Mouse (Mus musculus) cerebellum, adult 11 months (tissue): ENCODE data around the gene Pdzd2.

Experiments
- DNase-seq: peaks from one replicate; pipeline ENCODE4 v3.0.0; 2022

The Pdzd2 gene

GRCm38 (mm10) chr15:12619273-12619672 lies 120.5 kb downstream of the Pdzd2 start:
- no peak for DNase-seq

DNA sequence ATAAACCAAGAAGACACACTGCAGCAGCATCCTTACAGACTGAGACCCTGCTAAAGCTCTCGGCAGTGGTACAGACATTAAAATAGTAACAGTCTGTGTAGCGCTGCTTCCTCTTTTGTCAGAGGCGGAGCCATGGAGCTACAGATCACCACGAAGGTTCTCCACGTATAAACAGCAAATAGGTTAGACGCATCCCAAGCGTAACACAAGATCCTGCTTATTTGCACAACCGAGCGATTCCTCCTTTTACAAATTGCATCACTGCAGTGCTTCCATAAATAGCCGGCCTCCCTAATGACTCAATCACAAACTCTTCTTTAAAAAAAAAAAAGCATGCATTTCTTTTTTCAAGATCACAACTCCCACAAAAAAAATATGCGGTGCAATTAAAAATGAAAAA lies 122.1 kb downstream of the Pdzd2 start:
- DNase-seq = no peak

DNA sequence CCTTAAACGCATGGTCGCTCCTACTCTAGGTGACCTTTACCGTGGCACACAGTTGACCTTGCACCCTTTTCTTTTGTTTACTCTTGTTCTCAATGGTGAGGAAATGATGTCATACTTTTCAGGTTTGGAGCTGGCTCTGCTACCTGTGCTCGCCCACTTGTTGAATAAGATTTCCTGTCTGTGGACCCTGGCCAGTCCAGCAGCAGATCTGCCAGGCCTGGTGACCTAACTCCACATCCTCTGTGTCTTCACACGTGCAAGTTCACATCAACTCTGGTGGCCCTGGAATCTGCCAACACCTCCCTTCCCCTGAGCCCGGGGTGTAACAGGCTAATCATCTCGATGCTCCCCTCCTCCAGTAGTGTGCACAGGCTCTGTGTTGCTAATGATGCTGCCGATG lies 122.5 kb downstream of the Pdzd2 start:
- no peak for DNase-seq

DNA sequence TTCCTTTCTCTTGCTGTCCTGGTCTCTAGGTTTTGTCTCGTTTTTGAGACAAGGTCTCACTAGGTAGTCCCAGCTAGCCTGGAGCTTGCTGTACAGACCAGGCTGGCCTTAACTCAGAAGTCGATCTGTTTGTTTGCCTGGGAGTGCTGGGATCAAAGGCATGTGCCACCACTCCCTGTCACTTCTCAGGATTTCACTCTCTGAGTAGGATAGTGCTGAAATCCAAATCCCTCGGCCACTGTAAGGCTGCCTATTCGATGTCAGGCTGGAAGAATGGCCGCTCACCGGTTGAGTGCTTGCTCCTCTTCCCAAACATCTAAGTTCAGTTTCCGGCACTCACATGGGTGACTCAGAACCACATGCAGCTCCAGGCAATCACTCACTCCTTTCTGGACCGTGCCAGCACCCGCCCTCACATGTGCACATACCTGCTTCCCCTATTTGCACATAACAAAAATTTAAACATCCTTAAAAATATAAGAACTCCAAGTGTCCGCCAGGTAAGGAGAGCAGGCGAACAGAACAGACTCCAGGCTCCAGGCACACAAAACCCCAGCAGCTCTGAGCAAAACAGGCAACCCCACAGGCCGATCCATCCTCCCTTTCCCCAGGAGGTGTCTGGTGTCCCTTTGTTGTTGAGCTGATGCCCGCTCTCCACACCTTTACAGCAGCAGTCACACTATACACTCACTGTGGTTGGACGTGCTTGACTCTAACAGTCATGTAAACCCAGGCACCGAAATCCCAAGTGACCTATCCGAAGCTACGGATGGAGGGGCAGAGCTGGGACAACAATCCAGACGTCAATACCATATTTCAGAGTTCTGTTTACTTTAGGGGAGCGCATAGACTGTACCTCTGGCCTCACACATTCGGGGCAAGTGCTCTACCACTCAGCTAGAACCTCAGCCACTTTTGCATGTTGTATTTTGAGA lies 124.5 kb downstream of the Pdzd2 start:
- DNase-seq = no peak

DNA sequence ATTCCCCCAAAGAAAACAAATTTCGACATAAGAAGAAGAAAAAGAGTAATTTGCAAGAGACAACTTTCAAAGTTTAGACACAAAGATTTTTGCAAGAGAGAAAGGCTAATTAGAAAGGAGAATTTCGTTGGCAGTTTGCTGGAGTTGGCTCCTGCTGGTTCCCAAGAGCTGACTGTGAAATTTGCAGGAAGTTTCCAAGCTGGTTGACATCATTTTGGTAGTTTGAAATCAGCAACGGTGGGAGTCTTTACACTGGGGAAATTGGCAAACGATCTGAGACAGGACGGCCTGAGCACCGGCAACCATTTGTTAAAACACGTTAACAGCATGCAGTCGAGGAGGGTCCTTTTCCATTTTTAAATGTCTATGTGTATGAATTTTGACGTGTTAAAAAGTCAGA lies 125.7 kb downstream of the Pdzd2 start:
- DNase-seq = no peak

DNA sequence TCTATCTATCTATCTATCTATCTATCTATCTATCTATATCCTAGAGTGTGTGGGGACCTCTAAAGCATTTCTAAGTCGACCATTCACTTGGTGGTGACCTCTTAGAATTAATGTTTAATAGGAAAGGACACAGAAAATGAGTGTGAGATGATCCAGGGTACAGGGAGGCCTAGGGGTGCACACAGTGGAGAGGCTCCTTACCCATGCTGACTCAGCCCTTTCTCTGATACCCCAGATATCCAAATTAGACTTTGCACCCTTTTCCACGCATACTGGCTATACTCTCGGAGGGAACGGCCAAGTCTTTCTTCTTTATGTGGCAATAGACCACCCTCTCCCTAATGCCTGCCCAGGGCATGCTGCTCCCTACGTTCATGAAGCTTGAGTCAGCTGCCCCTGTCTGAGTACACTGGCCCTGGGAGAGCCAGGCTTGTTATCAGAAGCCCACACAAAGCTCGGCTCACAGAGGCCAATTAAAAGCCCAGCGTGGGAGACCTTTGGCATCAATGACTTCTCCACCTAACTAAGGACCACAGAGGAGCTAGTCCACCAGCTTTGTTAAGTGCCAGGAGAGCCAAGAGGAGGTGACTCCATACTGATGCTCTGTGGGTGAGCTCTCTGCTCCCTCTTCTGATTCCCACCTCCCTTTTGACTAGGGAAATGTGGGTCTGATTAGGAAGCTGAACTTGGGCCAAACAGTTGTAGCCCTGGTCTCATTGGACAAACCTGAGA lies 126.6 kb downstream of the Pdzd2 start:
- no peak for DNase-seq

DNA sequence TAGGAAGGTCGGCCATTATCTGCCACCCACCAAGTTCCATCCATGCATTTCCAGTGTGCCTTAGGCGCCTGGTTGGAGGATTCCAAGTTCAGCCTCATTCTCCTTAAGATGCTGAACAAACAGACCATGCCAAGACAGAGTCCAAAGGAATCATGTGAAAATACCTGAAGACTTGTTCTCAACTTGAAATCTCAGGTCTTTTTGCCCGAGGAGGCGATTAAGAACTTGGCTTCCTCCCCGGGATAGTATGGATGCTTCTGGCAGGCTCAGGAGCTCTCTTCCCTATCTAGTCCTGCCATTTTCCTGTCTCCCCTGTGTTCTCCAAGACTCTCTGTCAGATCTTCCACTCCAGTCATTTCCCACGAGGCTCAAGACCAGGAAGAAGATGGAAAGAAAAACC lies 131.6 kb downstream of the Pdzd2 start:
- no peak for DNase-seq

GRCm38 (mm10) chr15:12606306-12606705 lies 133.4 kb downstream of the Pdzd2 start:
- DNase-seq = no peak

- no peak for DNase-seq
Measured at GRCm38 (mm10) chr15:12605239-12605993, 134.3 kb downstream of the Pdzd2 start.

- DNase-seq = no peak
Measured at GRCm38 (mm10) chr15:12603674-12604073, 136.1 kb downstream of the Pdzd2 start.

DNA sequence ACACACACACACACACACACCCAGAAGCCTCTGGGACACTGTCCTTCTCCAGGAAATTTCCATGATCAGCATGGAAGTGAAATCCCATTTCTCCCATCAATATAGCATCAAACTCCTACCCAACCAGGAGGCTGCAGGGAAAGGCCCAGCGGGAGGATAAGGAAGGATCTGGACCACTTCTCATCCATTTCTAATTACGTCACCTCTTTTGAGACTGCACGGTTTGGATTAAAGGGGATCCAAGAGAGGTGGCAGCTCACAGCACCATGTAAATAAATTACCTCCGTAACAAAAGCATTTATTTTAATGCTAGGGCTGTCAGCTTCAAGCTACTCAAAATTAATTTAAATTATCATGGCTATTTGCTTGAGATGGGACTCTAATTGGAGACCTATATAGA lies 146.6 kb downstream of the Pdzd2 start:
- no peak for DNase-seq

DNA sequence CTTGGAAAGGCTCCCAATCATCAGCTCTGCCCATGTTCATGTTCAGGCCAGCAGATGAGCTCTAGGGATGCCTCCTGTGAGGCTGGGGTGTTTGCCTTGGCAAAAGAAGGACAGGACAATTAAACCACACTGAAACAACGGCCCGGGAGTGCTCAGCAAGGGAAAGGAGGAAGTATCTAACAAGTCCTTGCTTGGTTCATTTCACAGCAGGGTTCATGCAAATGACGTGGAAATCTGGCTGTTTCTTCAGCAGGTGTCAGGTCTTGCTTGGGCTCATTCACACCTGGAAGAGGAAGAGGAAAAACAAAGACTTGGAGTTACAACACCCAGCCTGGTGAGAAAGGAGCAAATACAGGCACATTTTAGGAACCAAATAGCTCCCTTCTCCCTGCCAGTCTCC lies 147.1 kb downstream of the Pdzd2 start:
- no peak for DNase-seq

- no peak for DNase-seq
Measured at GRCm38 (mm10) chr15:12588661-12589060, 151.1 kb downstream of the Pdzd2 start.

GRCm38 (mm10) chr15:12586852-12587424 lies 152.8 kb downstream of the Pdzd2 start:
- DNase-seq = no peak

GRCm38 (mm10) chr15:12586154-12586553 lies 153.6 kb downstream of the Pdzd2 start:
- peak; percentile 10 for DNase-seq

DNA sequence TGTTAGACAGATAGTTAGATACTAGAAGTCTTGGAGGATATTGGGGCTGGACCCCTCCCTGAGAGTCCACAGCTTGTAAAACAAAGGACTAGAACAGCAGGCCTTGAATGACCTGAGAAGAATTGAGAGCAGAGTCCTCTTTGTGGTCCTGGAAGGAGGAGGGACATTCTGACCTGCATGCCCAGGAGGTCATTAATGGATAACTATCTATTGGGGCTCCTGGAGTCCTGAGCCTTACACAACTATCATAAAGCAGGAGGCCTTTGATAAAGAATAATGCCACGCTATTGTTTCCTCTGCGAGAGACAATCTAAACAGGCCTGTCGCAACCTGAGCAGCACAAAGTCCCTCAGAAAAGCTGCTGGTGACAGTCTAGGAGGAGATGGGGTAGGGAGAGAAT lies 156.7 kb downstream of the Pdzd2 start:
- no peak for DNase-seq

GRCm38 (mm10) chr15:12582471-12582870 lies 157.3 kb downstream of the Pdzd2 start:
- DNase-seq = no peak

DNA sequence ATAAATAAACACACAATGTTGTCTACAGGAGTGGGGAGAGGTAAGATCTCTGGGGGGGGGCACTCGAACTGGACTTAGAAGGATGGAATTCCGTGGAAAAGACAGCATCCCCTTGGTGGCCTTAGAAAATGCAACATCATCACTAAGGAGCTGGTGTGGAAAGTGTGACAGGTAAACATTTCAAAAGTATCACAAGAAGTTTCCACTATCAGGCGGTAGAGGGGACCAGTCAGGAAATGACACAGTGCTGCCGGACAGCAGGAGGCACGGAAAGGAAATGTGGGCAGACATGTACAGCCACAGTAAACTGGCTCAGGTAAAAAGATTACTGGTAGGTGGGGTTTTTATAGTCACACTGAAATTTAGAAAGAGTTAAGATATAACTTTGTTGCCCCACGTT lies 160.5 kb downstream of the Pdzd2 start:
- DNase-seq = no peak

GRCm38 (mm10) chr15:12578276-12578675 lies 161.4 kb downstream of the Pdzd2 start:
- DNase-seq = peak; percentile 28

GRCm38 (mm10) chr15:12577715-12578114 lies 162.0 kb downstream of the Pdzd2 start:
- DNase-seq = no peak

DNA sequence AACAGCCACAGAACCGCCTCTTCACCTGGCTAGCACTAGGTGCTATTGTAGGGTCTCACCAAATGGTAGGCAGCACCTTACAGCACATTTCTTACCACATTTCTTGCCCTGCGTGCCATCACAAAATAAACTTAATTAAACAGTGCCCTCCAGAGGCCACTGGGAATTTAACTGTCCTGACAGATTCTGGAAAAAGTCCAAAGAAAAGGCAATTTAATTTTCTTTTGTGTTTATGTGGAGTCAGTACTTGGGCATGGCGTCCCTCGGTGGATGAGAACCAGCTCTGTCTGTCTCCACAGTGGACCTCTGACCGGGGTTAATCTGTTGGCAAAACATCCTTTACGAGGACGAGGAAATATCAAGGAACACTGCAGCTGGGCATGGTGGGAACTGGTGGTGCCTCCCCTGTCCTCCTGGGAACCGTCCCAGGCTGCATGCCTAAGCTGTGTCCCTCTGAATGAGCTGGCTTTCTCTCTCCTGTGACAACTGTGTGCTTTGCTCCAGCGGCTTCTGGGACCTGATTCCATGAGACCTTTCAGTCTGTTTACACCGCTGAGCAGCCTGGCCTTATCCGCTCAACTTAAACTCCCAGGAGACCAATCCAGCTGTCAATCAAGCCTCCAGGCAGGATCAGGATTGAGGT lies 162.5 kb downstream of the Pdzd2 start:
- DNase-seq = peak; percentile 26

DNA sequence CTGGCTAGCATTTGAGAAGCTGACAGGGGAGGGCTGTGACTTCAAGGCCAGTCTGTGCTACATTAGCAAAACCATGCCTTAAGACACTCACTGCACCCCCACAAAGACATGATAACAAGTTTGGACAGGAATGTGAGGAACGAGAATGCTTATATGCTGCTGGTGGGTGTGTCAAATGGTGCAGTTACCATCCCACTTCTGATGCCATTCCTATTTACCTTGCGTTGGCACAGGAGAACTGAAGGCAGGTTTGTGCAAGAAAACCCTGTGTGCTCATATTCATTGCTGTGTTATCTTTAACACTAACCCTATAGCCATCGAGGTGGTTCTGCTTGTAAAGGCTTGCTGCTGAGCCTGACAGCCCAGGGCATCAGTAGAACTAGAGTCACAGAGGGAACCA lies 166.1 kb downstream of the Pdzd2 start:
- no peak for DNase-seq

DNA sequence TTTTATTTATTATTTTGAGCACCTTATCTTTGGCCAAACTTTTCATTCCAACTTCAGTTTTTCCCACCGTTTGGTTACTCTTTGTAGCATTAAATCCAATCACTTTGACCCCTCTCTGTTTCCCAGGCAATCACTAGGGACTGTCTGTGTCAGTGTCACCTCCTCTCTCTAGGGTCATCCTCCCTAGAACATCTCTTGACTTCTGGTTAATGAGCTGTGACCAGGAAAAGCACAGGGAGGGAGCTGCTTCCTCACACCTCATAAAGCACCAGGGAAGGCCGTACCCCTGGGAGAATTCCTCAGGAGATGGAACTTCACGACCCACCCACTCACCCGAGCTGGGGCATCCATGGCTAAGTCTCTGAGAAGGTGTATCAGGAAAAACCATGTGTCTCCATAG lies 168.6 kb downstream of the Pdzd2 start:
- no peak for DNase-seq
